Mouse (Mus musculus) testis, adult 2 months (tissue): ENCODE data around the gene Alg3.

ENCODE experiments used
- CTCF ChIP-seq: fragments of 200-500 bp; IDR thresholded peaks from 2 replicates; pipeline ENCODE4 v1.5.1; 2012; ENCODE audit warnings: low read depth, mild to moderate bottlenecking, inconsistent platforms, low read length, moderate library complexity; ENCODE audit not compliant: control insufficient read depth, insufficient read depth, insufficient replicate concordance
- POLR2A ChIP-seq: fragments of 200-500 bp; IDR thresholded peaks from 2 replicates; pipeline ENCODE4 v1.6.1; 2012; ENCODE audit warnings: low read depth, mild to moderate bottlenecking, inconsistent platforms, low read length, moderate library complexity; ENCODE audit not compliant: control insufficient read depth

GRCm38 (mm10) chr16:20595060-20595673 is 16.4 kb downstream of the Alg3 start:
- TF ChIP-seq POLR2A = no peak
- no peak for TF ChIP-seq CTCF
